ENCODE assay signal across 8 mouse cellular contexts in the genomic region with DNA sequence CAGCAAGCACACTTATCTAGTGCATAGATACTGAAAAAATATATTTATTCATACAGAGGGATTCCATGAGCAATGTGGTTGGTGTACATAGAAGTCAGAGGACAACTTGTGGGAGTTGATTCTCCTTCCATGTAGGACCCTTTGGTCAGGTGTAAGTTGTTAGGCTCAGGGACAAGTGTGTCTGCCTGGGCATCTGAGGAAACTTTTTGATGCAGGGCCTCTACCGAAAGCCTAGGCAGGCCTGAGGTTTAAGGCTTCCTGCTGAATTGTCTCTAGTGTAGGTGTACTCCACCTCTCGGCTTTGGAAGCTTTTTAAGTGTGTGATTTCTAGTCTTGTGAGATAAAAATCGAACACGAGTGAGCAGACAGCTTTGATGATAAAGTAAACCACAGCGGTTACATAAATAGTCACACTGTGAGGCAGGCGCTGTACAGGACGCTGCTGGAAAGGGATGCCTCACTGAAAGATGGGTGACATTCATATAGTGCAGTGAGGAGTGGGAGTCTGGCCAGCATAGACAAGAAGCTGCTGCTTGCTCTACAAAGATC. TPM values are rescaled to one million over a fixed set of nuclear protein-coding genes. Genes with fewer than 3 reads are reported as not detected.
DNase-seq lines count a peak whose midpoint lies in the region; ATAC-seq and TF ChIP-seq lines count a peak whose summit lies in the region.

No protein-coding gene starts in this region.

- DNase-seq in retina, embryonic 14.5 days (ENCODE audit: low spot score): peak; percentile 26
- DNase-seq in retina, postnatal 1 day: no peak
- DNase-seq in intestine, embryonic 14.5 days (ENCODE audit: low spot score): peak; percentile 60
- DNase-seq in frontal cortex, postnatal 25 days (ENCODE audit: low spot score in 2 of 2): no peak
- no peak for DNase-seq in right cerebral cortex, adult 2 months (ENCODE audit: low spot score in 2 of 2)

- peaks cover 7% of the 10 kb centered on the region for H3K4me1 ChIP-seq in cortical plate, adult 2 months (ENCODE audit: control insufficient read depth, insufficient read depth, low read length)
- H3K4me1 ChIP-seq in intestine, embryonic 14.5 days (replicated peaks; ENCODE audit: control insufficient read depth, insufficient read depth, low read length): peaks cover 27% of the 10 kb centered on the region
- peaks cover 27% of the 10 kb centered on the region for H3K4me1 ChIP-seq in midbrain, embryonic 16.5 days (ENCODE audit: control insufficient read depth, insufficient read depth, low read length)

- H3K4me3 ChIP-seq in cortical plate, adult 2 months (ENCODE audit: insufficient read depth, low read length): peak overlapping the region; percentile 79
- peak overlapping the region; percentile 98 for H3K4me3 ChIP-seq in intestine, embryonic 14.5 days (ENCODE audit: low read depth, low read length)
- peak overlapping the region; percentile 79 for H3K4me3 ChIP-seq in midbrain, embryonic 16.5 days (ENCODE audit: low read depth, low read length)

- H3K27me3 ChIP-seq in intestine, embryonic 14.5 days (replicated peaks; ENCODE audit: control insufficient read depth, insufficient read depth, low read length): no peaks in the 10 kb centered on the region
- no peaks in the 10 kb centered on the region for H3K27me3 ChIP-seq in midbrain, embryonic 16.5 days (ENCODE audit: control insufficient read depth, insufficient read depth, low read depth, low read length)

- H3K9ac ChIP-seq in intestine, embryonic 14.5 days (ENCODE audit: low read length): peak overlapping the region; percentile 100
- H3K9ac ChIP-seq in midbrain, embryonic 16.5 days (ENCODE audit: low read depth, low read length): peak overlapping the region; percentile 94

- H3K27ac ChIP-seq in cortical plate, adult 2 months (ENCODE audit: insufficient read depth, low read length): no peak overlapping the region
- H3K27ac ChIP-seq in intestine, embryonic 14.5 days (ENCODE audit: low read depth): peak overlapping the region; percentile 100; the same call in 1 of the 2 replicates
- peak overlapping the region; percentile 99; the same call in 1 of the 2 replicates for H3K27ac ChIP-seq in midbrain, embryonic 16.5 days (ENCODE audit: low read length)

- peaks cover 30% of the 10 kb centered on the region for H3K36me3 ChIP-seq in intestine, embryonic 14.5 days (ENCODE audit: control insufficient read depth, insufficient read depth, low read length)
- H3K36me3 ChIP-seq in midbrain, embryonic 16.5 days (ENCODE audit: control insufficient read depth, insufficient read depth, low read length): peaks cover 5% of the 10 kb centered on the region; the same call in 1 of the 2 replicates

- peak overlapping the region; percentile 91 for H3K4me2 ChIP-seq in intestine, embryonic 14.5 days (ENCODE audit: low read length)
- peak overlapping the region; percentile 74 for H3K4me2 ChIP-seq in midbrain, embryonic 16.5 days (ENCODE audit: low read length)

- no peak for TF ChIP-seq CTCF in cortical plate, adult 2 months (IDR thresholded peaks at IDR 0.05; ENCODE audit: extremely low read depth, insufficient read depth, low read length)

- no peaks in the 10 kb centered on the region for H3K9me3 ChIP-seq in intestine, embryonic 14.5 days (ENCODE audit: control insufficient read depth, low read length)
- H3K9me3 ChIP-seq in midbrain, embryonic 16.5 days (replicated peaks; ENCODE audit: control insufficient read depth, low read length, poor library complexity, severe bottlenecking): no peaks in the 10 kb centered on the region

- 8% methylated on average over 7 of the region's 7 CpGs for WGBS in intestine, embryonic 14.5 days
- 31% methylated on average over 7 of the region's 7 CpGs for WGBS in midbrain, embryonic 16.5 days

- no peak for ATAC-seq in intestine, embryonic 14.5 days (replicated peaks; ENCODE audit: low FRiP score, low TSS enrichment, low read depth)
- no peak for ATAC-seq in midbrain, embryonic 16.5 days
- no peak for ATAC-seq in frontal cortex, adult (ENCODE audit: low TSS enrichment)

- no peak for TF ChIP-seq POLR2A in cortical plate, adult 2 months (IDR thresholded peaks at IDR 0.05; ENCODE audit: extremely low read depth, insufficient read depth, low read length)

RNA-seq across cellular contexts. Expression of a gene that starts 1.6 kb away (rescaled TPM):
- polyA plus RNA-seq in cortical plate, adult 2 months (2012; rRNA removed): 88.2 and 95.0 TPM in 2 replicates
- 228 and 242 TPM in 2 replicates for polyA plus RNA-seq in intestine, embryonic 14.5 days (2014; fragmentation: Nextera tagmentation; extraction: Ambion mirVana)
- polyA plus RNA-seq in midbrain, embryonic 16.5 days (2015; fragmentation: Nextera tagmentation; extraction: Ambion mirVana): 191 and 239 TPM in 2 replicates

RNA-seq across cellular contexts. Expression of a gene that starts 1.7 kb away (rescaled TPM):
- polyA plus RNA-seq in cortical plate, adult 2 months (2012; rRNA removed): 49.7 and 50.8 TPM in 2 replicates
- polyA plus RNA-seq in intestine, embryonic 14.5 days (2014; fragmentation: Nextera tagmentation; extraction: Ambion mirVana): 24.1 and 25.9 TPM in 2 replicates
- 48.8 and 52.5 TPM in 2 replicates for polyA plus RNA-seq in midbrain, embryonic 16.5 days (2015; fragmentation: Nextera tagmentation; extraction: Ambion mirVana)

RNA-seq across cellular contexts. Expression of a gene that starts 45.8 kb away (rescaled TPM):
- polyA plus RNA-seq in cortical plate, adult 2 months (2012; rRNA removed): 1.9 and 3.5 TPM in 2 replicates
- 96.5 and 103 TPM in 2 replicates for polyA plus RNA-seq in intestine, embryonic 14.5 days (2014; fragmentation: Nextera tagmentation; extraction: Ambion mirVana)
- 13.6 and 16.2 TPM in 2 replicates for polyA plus RNA-seq in midbrain, embryonic 16.5 days (2015; fragmentation: Nextera tagmentation; extraction: Ambion mirVana)

RNA-seq across cellular contexts. Expression of a gene that starts 54.3 kb away (rescaled TPM):
- polyA plus RNA-seq in cortical plate, adult 2 months (2012; rRNA removed): 0.64 and 2.8 TPM in 2 replicates
- 26.8 and 29.4 TPM in 2 replicates for polyA plus RNA-seq in intestine, embryonic 14.5 days (2014; fragmentation: Nextera tagmentation; extraction: Ambion mirVana)
- polyA plus RNA-seq in midbrain, embryonic 16.5 days (2015; fragmentation: Nextera tagmentation; extraction: Ambion mirVana): 1.8 TPM in 2 replicates

Comparison
In these comparisons a context has a peak if more than half of its experiments do, and no peak if none do; other contexts are left out.
1. DNase-seq: peak in retina, embryonic 14.5 days (single experiment) and intestine, embryonic 14.5 days (single experiment); none in retina, postnatal 1 day (single experiment), frontal cortex, postnatal 25 days (0 of 2) and right cerebral cortex, adult 2 months (0 of 2).
2. Peak in every context shown above with its lines, with median percentiles within 50 percentile points of each other: H3K4me3 ChIP-seq.